Mouse (Mus musculus) spleen, postnatal 14 days (tissue): ENCODE data around the gene Smc1b.

Experiments
- DNase-seq, 2 experiments: peaks; one replicate each; pipeline ENCODE4 v3.0.0; 2021 to 2022; ENCODE audit warnings: low spot score in 2 of 2

The Smc1b gene

GRCm38 (mm10) chr15:85026197-85026596, 105.6 kb downstream of the Smc1b start:
- no peak for DNase-seq

GRCm38 (mm10) chr15:85022211-85022610, 109.6 kb downstream of the Smc1b start:
- DNase-seq: no peak

GRCm38 (mm10) chr15:85016951-85017664, 114.7 kb downstream of the Smc1b start, which contains the start of gene Upk3a:
Gene Upk3a (plus strand): TSS chr15:85017141.
- no peak for DNase-seq

GRCm38 (mm10) chr15:85015771-85016170, 116.0 kb downstream of the Smc1b start:
- DNase-seq: no peak
